Mouse (Mus musculus): ENCODE measurements around the gene Nav2.

- TF ChIP-seq CTCF (IDR thresholded peaks at IDR 0.05) (no peak), POLR2A (IDR thresholded peaks at IDR 0.05; ENCODE audit: insufficient read depth, low read depth, low read length) (no peak)
Observed at GRCm38 (mm10) chr7:49175784-49176409, 267.4 kb downstream of the Nav2 start.

Data from heart, adult 2 months (tissue).